Mouse (Mus musculus): ENCODE measurements around the gene Cd101.

- no peak for TF ChIP-seq CTCF (IDR thresholded peaks at IDR 0.05; ENCODE audit: extremely low read depth, insufficient read depth, low read length)
- TF ChIP-seq POLR2A (IDR thresholded peaks at IDR 0.05; ENCODE audit: extremely low read depth, insufficient read depth, low read length): no peak
Measured at GRCm38 (mm10) chr3:101013536-101013935, 15.8 kb downstream of the Cd101 start.
